Mouse (Mus musculus) heart, embryonic 15.5 days (tissue): ENCODE measurements around the gene Pik3cg. TPM values are rescaled to one million over a fixed set of nuclear protein-coding genes. Genes with fewer than 3 reads are reported as not detected.

Experiments
- ATAC-seq: fragments of 200-750 bp; cut with Nextera tagmentation; replicated peaks from 2 replicates; pipeline ENCODE4 v1.8.0; 2017; ENCODE audit warnings: low read depth, moderate TSS enrichment; ENCODE audit not compliant: insufficient number of reproducible peaks, insufficient read depth, low FRiP score
- H3K27ac ChIP-seq: fragments of 300-500 bp; sonication (generic); 2 replicates; pipeline ENCODE4 v1.5.1; 2015; ENCODE audit warnings: mild to moderate bottlenecking, inconsistent platforms
- H3K27me3 ChIP-seq: fragments of 300-500 bp; sonication (generic); 2 replicates; pipeline ENCODE4 v1.6.1; 2015; ENCODE audit warnings: inconsistent platforms
- H3K36me3 ChIP-seq: fragments of 300-500 bp; sonication (generic); 2 replicates; pipeline ENCODE4 v1.6.1; 2015; ENCODE audit warnings: mild to moderate bottlenecking, inconsistent platforms
- H3K4me1 ChIP-seq: fragments of 300-500 bp; sonication (generic); replicated peaks from 2 replicates; pipeline ENCODE4 v1.6.1; 2015; ENCODE audit warnings: inconsistent platforms
- H3K4me2 ChIP-seq: fragments of 300-500 bp; sonication (generic); 2 replicates; pipeline ENCODE4 v1.6.1; 2015; ENCODE audit warnings: inconsistent platforms, mild to moderate bottlenecking, moderate library complexity
- H3K4me3 ChIP-seq: fragments of 300-500 bp; sonication (generic); 2 replicates; pipeline ENCODE4 v1.5.1; 2015; ENCODE audit warnings: mild to moderate bottlenecking, inconsistent platforms
- H3K9ac ChIP-seq: fragments of 300-500 bp; sonication (generic); 2 replicates; pipeline ENCODE4 v1.6.1; 2015; ENCODE audit warnings: mild to moderate bottlenecking, inconsistent platforms
- H3K9me3 ChIP-seq: fragments of 300-500 bp; sonication (generic); replicated peaks from 2 replicates; pipeline ENCODE4 v1.6.1; 2016; ENCODE audit warnings: inconsistent platforms
- WGBS: fragments of 180-500 bp; shearing (Covaris S2); methylation state at CpG from one replicate; pipeline ENCODE4 v1.1.7; 2015; ENCODE audit warnings: mixed read lengths; 5-methylcytosine and 5-hydroxymethylcytosine counted together
- polyA plus RNA-seq: library from polyadenylated mRNA; unstranded; fragments of >200 nt; fragmentation: Nextera tagmentation; extraction: Ambion mirVana; gene quantifications from 2 replicates; pipeline ENCODE4 v1.2.1, GENCODE M21; 2015

The Pik3cg gene
- polyA plus RNA-seq, 1 experiment from 2014 or later: 1.3 TPM

GRCm38 (mm10) chr12:32143151-32143550 lies 65.3 kb downstream of the Pik3cg start:
- no peak for ATAC-seq
- H3K9me3 ChIP-seq: no peaks in the 10 kb centered on the region
- WGBS: 36% methylated on average over 4 of the region's 4 CpGs
- H3K27ac ChIP-seq: no peak overlapping the region
- peaks cover 6% of the 10 kb centered on the region for H3K4me1 ChIP-seq
- no peak overlapping the region for H3K9ac ChIP-seq
- H3K27me3 ChIP-seq: no peaks in the 10 kb centered on the region
- no peak overlapping the region for H3K4me2 ChIP-seq
- no peak overlapping the region for H3K4me3 ChIP-seq
- H3K36me3 ChIP-seq: no peaks in the 10 kb centered on the region

GRCm38 (mm10) chr12:32141766-32142165 lies 66.7 kb downstream of the Pik3cg start:
- ATAC-seq: no peak
- H3K4me3 ChIP-seq: no peak overlapping the region

GRCm38 (mm10) chr12:32138831-32139230 lies 69.6 kb downstream of the Pik3cg start:
- H3K4me2 ChIP-seq: no peak overlapping the region
- ATAC-seq: no peak
- no peaks in the 10 kb centered on the region for H3K27me3 ChIP-seq
- H3K4me3 ChIP-seq: no peak overlapping the region
- no peak overlapping the region for H3K27ac ChIP-seq
- H3K36me3 ChIP-seq: no peaks in the 10 kb centered on the region
- no peaks in the 10 kb centered on the region for H3K9me3 ChIP-seq
- peaks cover 4% of the 10 kb centered on the region; the same call in 1 of the 2 replicates for H3K4me1 ChIP-seq
- H3K9ac ChIP-seq: no peak overlapping the region
- WGBS: 70% methylated on average over 5 of the region's 5 CpGs

More at GRCm38 (mm10) chr12:32141766-32142165, 66.7 kb downstream of the Pik3cg start:
- Histone ChIP-seq H3K9me3 (no peaks in the 10 kb centered on the region), H3K4me1 (peaks cover 6% of the 10 kb centered on the region), H3K27me3 (no peaks in the 10 kb centered on the region), H3K9ac (no peak overlapping the region), H3K36me3 (no peaks in the 10 kb centered on the region), H3K27ac (no peak overlapping the region), H3K4me2 (no peak overlapping the region)

GRCm38 (mm10) chr12:32138362-32138761 lies 70.1 kb downstream of the Pik3cg start:
- H3K4me1 ChIP-seq: peaks cover 3% of the 10 kb centered on the region; the same call in 1 of the 2 replicates
- 68% methylated on average over 9 of the region's 9 CpGs for WGBS
- no peak overlapping the region for H3K9ac ChIP-seq
- no peaks in the 10 kb centered on the region for H3K9me3 ChIP-seq
- no peak for ATAC-seq
- H3K36me3 ChIP-seq: no peaks in the 10 kb centered on the region
- no peak overlapping the region for H3K27ac ChIP-seq
- no peak overlapping the region for H3K4me2 ChIP-seq
- H3K4me3 ChIP-seq: no peak overlapping the region
- H3K27me3 ChIP-seq: no peaks in the 10 kb centered on the region

- no peak for ATAC-seq
- Histone ChIP-seq H3K36me3 (no peaks in the 10 kb centered on the region), H3K9me3 (no peaks in the 10 kb centered on the region), H3K27ac (no peak overlapping the region), H3K4me1 (no peaks in the 10 kb centered on the region), H3K9ac (no peak overlapping the region), H3K27me3 (no peaks in the 10 kb centered on the region), H3K4me2 (no peak overlapping the region), H3K4me3 (no peak overlapping the region)
- WGBS: 56% methylated on average over 2 of the region's 2 CpGs
These were observed 70.9 kb downstream of the Pik3cg start for GRCm38 (mm10) chr12:32137542-32137941.

- Histone ChIP-seq H3K9ac (no peak overlapping the region), H3K4me2 (peak overlapping the region; percentile 9; the same call in 1 of the 2 replicates), H3K9me3 (no peaks in the 10 kb centered on the region), H3K36me3 (no peaks in the 10 kb centered on the region), H3K27ac (no peak overlapping the region), H3K4me1 (peaks cover 9% of the 10 kb centered on the region; the same call in 1 of the 2 replicates), H3K4me3 (no peak overlapping the region), H3K27me3 (no peaks in the 10 kb centered on the region)
- no peak for ATAC-seq
- 41% methylated on average over 14 of the region's 14 CpGs for WGBS
These were observed 80.6 kb downstream of the Pik3cg start for GRCm38 (mm10) chr12:32127599-32128507.

- H3K9ac ChIP-seq: no peak overlapping the region
- 55% methylated on average over 2 of the region's 2 CpGs for WGBS
- no peak for ATAC-seq
- H3K27me3 ChIP-seq: no peaks in the 10 kb centered on the region
- no peaks in the 10 kb centered on the region for H3K36me3 ChIP-seq
- no peak overlapping the region for H3K27ac ChIP-seq
- H3K4me2 ChIP-seq: no peak overlapping the region
- H3K4me1 ChIP-seq: peaks cover 9% of the 10 kb centered on the region; the same call in 1 of the 2 replicates
- no peaks in the 10 kb centered on the region for H3K9me3 ChIP-seq
- H3K4me3 ChIP-seq: no peak overlapping the region
These were observed 81.3 kb downstream of the Pik3cg start for GRCm38 (mm10) chr12:32127158-32127557.

- H3K9ac ChIP-seq: no peak overlapping the region
- no peak overlapping the region for H3K4me2 ChIP-seq
- no peaks in the 10 kb centered on the region for H3K9me3 ChIP-seq
- no peak overlapping the region for H3K27ac ChIP-seq
- no peak overlapping the region for H3K4me3 ChIP-seq
- WGBS: 80% methylated on average over 2 of the region's 2 CpGs
- no peak for ATAC-seq
- no peaks in the 10 kb centered on the region for H3K36me3 ChIP-seq
- peaks cover 9% of the 10 kb centered on the region; the same call in 1 of the 2 replicates for H3K4me1 ChIP-seq
- no peaks in the 10 kb centered on the region for H3K27me3 ChIP-seq
These were observed 84.0 kb downstream of the Pik3cg start for GRCm38 (mm10) chr12:32124456-32124855.

- WGBS: 78% methylated on average over 8 of the region's 8 CpGs
- Histone ChIP-seq H3K36me3 (no peaks in the 10 kb centered on the region), H3K9me3 (no peaks in the 10 kb centered on the region), H3K27ac (no peak overlapping the region), H3K4me3 (no peak overlapping the region), H3K4me1 (peaks cover 9% of the 10 kb centered on the region; the same call in 1 of the 2 replicates), H3K9ac (no peak overlapping the region), H3K4me2 (no peak overlapping the region), H3K27me3 (no peaks in the 10 kb centered on the region)
- no peak for ATAC-seq
These were observed 84.4 kb downstream of the Pik3cg start for GRCm38 (mm10) chr12:32124030-32124429.

- ATAC-seq: no peak
- Histone ChIP-seq H3K4me2 (no peak overlapping the region), H3K27me3 (no peaks in the 10 kb centered on the region), H3K27ac (no peak overlapping the region), H3K9ac (no peak overlapping the region), H3K36me3 (no peaks in the 10 kb centered on the region), H3K4me1 (peaks cover 9% of the 10 kb centered on the region; the same call in 1 of the 2 replicates), H3K4me3 (no peak overlapping the region), H3K9me3 (no peaks in the 10 kb centered on the region)
- WGBS: 43% methylated on average over 5 of the region's 5 CpGs
These were observed 84.9 kb downstream of the Pik3cg start for GRCm38 (mm10) chr12:32123559-32123958.
